Mouse (Mus musculus) liver, postnatal 0 days (tissue): ENCODE results near the gene Map2k7.

Source experiments
- CTCF ChIP-seq: sonication (generic); IDR thresholded peaks from 2 replicates; pipeline ENCODE4 v1.5.1; 2016; ENCODE audit warnings: antibody characterized with exemption, low read depth
- EP300 ChIP-seq: IDR thresholded peaks from 2 replicates; pipeline ENCODE4 v1.6.1; 2016; ENCODE audit warnings: antibody characterized with exemption, low read depth, mild to moderate bottlenecking

DNA sequence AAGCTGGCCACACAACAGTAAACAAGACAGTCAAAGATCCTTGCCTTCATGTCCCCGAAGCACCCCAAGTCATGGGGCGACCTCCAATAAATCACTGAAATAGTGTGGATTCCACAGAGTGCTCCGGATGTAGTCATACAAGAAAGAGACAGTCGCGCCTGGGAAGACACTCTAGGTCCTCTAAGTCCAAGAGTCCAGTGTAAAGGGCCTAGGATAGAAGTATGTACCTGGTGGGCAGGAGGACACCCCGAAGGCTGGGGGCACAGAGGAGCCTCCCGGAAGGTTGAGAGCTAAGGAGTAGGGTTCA is 45.0 kb upstream of the Map2k7 start:
- TF ChIP-seq CTCF (no peak), EP300 (no peak)
